Mouse (Mus musculus) neural tube, embryonic 15.5 days (tissue): Measurements from ENCODE around the gene Gm4724. TPM values are rescaled to one million over a fixed set of nuclear protein-coding genes. Genes with fewer than 3 reads are reported as not detected.
"Not testable (repeated sequence)": the region's sequence is repeated elsewhere in the genome, so short reads cannot be mapped to it uniquely, and the experiment has no call there.

ENCODE experiments used
- ATAC-seq: fragments of 200-750 bp; cut with Nextera tagmentation; 2 replicates; pipeline ENCODE4 v1.8.0; 2017; ENCODE audit warnings: mild to moderate bottlenecking, moderate TSS enrichment, moderate library complexity; ENCODE audit not compliant: low FRiP score
- H3K27ac ChIP-seq: fragments of 300-500 bp; sonication (generic); replicated peaks from 2 replicates; pipeline ENCODE4 v1.5.1; 2015; ENCODE audit warnings: mild to moderate bottlenecking, inconsistent platforms
- H3K27me3 ChIP-seq: fragments of 300-500 bp; sonication (generic); replicated peaks from 2 replicates; pipeline ENCODE4 v1.6.1; 2015; ENCODE audit warnings: inconsistent platforms
- H3K36me3 ChIP-seq: fragments of 300-500 bp; sonication (generic); 2 replicates; pipeline ENCODE4 v1.6.1; 2015; ENCODE audit warnings: inconsistent platforms
- H3K4me1 ChIP-seq: fragments of 300-500 bp; sonication (generic); 2 replicates; pipeline ENCODE4 v1.6.1; 2015; ENCODE audit warnings: inconsistent platforms
- H3K4me2 ChIP-seq: fragments of 300-500 bp; sonication (generic); 2 replicates; pipeline ENCODE4 v1.6.1; 2015; ENCODE audit warnings: inconsistent platforms, mild to moderate bottlenecking, moderate library complexity
- H3K4me3 ChIP-seq: fragments of 300-500 bp; sonication (generic); replicated peaks from 2 replicates; pipeline ENCODE4 v1.5.1; 2015; ENCODE audit warnings: mild to moderate bottlenecking, inconsistent platforms
- H3K9ac ChIP-seq: fragments of 300-500 bp; sonication (generic); replicated peaks from 2 replicates; pipeline ENCODE4 v1.6.1; 2015; ENCODE audit warnings: mild to moderate bottlenecking, inconsistent platforms
- H3K9me3 ChIP-seq: fragments of 300-500 bp; sonication (generic); replicated peaks from 2 replicates; pipeline ENCODE4 v1.6.1; 2016; ENCODE audit warnings: inconsistent platforms
- WGBS: fragments of 180-500 bp; shearing (Covaris S2); methylation state at CpG from one replicate; pipeline ENCODE4 v1.1.7; 2015; ENCODE audit warnings: mixed read lengths; 5-methylcytosine and 5-hydroxymethylcytosine counted together
- polyA plus RNA-seq: library from polyadenylated mRNA; unstranded; fragments of >200 nt; fragmentation: Nextera tagmentation; extraction: Ambion mirVana; gene quantifications from 2 replicates; pipeline ENCODE4 v1.2.1, GENCODE M21; 2015

The Gm4724 gene
- 14.8 and 24.7 TPM in 2 replicates for polyA plus RNA-seq

DNA sequence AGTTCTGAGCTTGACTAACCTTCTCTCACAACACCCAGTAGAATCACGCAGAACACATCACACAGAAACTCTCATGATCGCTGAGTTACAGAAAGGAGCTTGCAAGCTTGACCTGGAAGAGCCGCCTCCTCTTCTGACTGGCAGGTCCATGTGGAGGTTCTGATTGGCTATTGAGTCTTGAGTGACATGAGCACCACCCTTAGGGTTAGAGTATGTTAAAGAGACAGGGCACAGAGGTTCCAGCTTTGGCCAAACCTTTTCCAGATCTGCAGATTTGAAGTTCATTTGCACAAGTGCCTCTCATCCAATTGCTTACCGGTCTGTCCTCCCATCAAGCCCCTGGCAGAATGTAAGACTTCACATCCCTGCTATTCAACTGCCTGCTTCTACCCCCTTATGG lies at the start of gene Gm4724:
Gene Gm4724 (minus strand): TSS at position 101 of the 400 bp plus-strand sequence.
- not testable (repeated sequence) for H3K4me1 ChIP-seq, H3K27me3 ChIP-seq, H3K9ac ChIP-seq, H3K4me2 ChIP-seq, ATAC-seq, H3K27ac ChIP-seq, H3K4me3 ChIP-seq, H3K36me3 ChIP-seq, H3K9me3 ChIP-seq
- WGBS: no CpG with 5 or more reads among the region's 4 CpGs

DNA sequence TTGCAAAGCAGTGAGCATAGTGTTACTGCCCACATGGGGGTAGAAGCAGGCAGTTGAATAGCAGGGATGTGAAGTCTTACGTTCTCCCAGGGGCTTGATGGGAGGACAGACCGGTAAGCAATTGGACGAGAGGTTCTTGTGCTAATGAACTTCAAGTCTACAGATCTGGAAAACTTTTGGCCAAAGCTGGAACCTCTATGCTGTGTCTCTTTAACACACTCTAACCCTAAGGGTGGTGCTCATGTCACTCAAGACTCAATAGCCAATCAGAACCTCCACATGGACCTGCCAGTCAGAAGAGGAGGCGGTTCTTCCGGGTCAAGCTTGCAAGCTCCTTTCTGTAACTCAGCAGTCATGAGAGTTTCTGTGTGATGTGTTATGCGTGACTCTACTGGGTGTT lies 34.1 kb upstream of the Gm4724 start, which contains the start of gene Zfp965:
Gene Zfp965 (plus strand): TSS at position 301 of the 400 bp plus-strand sequence.
- not testable (repeated sequence) for H3K4me3 ChIP-seq, H3K9ac ChIP-seq, H3K27me3 ChIP-seq, H3K4me1 ChIP-seq, H3K36me3 ChIP-seq, H3K27ac ChIP-seq, H3K4me2 ChIP-seq, ATAC-seq, H3K9me3 ChIP-seq
- WGBS: no CpG with 5 or more reads among the region's 6 CpGs

Other genes with a start within 250 kb of the Gm4724 start
- 5.0 and 6.0 TPM in 2 replicates for gene Gm14391, start 228.9 kb downstream of the Gm4724 start, polyA plus RNA-seq
- gene Gm14440, start 160.7 kb downstream of the Gm4724 start, polyA plus RNA-seq: 0.05 and 3.2 TPM in 2 replicates
- 16.9 and 17.0 TPM in 2 replicates for gene Gm4631, start 97.6 kb downstream of the Gm4724 start, polyA plus RNA-seq
- gene Zfp968, start 63.4 kb downstream of the Gm4724 start, polyA plus RNA-seq: 3.4 and 5.9 TPM in 2 replicates
- gene Zfp965, start 34.2 kb upstream of the Gm4724 start, polyA plus RNA-seq: 9.0 TPM in 1 of 2 replicates, not detected in the other
- gene Gm11007, start 208.2 kb upstream of the Gm4724 start, polyA plus RNA-seq: not detected in 2 replicates